Mouse (Mus musculus): ENCODE results near the gene Nr1d1.

Nr1d1 gene

DNA sequence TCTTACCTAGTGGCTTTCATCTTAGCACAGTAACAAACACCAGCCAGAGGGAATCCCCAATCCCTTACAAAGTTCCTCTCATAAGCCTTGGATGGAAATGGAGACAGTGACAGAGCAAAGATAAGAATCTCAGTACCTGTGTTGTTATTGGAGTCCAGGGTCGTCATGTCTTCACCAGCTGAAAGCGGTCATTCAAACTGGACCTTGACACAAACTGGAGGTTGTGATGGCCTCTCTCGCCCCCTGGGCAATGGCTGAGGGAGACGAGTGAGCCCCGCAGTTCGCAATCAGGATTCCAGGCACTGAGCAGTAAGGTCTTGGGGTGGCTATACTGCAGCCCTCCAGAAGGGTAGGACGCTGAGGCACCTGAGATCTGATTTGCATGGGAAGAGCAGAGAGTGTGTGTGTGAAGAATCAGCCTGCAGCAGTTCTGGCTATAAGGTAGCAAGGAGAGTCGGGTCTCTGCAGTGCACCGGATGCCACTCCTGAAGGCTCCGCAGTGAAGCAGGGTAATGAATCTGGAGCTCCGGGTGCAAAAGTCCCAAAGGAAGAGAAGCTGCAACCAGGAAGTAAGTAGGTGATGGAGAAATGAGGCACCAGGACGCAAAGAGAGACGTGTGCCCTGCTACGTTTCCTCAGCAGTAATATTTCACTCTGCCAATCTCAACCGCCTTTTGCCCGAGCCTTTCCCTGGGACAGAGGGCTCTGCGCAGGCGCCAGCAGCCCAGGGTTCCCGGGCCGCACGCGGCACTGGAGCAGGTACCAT is at the start of gene Nr1d1:
Nr1d1 (minus strand) TSS at position 752 of the 766 bp plus-strand sequence.
- in situ Hi-C loops (cut with MboI, MseI): no loop called here

DNA sequence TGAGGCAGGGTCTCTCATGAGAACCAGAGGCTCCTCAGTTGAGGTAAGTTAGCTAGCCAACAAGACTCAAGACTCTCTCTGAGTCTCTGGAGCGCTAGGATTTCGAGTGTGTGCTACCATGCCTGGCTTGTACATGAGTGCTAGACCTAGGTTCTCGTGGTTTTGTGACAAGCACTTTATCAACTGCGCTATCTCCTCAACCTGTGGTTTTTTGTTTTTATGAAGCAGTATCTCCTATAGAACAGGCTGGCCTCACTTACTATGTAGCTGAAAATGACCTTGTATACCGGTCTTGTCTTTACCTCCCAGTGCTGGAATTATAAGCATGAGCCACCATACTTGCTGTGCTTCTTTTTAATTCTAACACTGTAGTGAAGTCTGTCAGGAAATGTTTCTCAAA is 45.8 kb upstream of the Nr1d1 start:
- in situ Hi-C loops (cut with MboI, MseI): loop anchor here (25.0 kb wide), 1 partner anchor 609 kb away; the partner anchor contains the start of gene Cdk12

DNA sequence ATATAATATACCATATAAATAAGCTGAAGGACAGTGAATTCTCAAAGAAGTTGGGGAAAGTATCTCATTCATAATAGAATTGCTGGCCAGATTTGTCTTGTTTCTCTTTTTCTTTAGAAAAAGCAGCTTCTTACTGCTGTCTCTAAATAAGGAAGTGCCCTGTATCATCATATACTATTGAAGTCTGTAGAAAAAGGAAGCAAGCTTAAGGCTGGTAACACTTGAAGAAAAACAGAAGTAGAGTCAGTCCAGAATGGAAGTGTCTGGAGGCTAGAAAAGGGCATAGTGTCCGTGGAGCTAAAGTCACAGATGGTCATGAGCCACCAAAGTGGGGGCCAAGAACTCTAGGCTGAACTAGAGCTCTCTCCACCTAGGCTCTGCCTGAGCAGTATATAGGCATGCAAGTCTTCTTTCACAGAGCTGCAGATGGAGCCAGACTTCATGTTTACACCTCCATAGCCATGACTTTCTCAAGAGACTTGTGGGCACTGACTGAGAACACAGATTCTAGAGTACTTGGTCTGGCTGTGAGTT is 41.6 kb upstream of the Nr1d1 start:
- in situ Hi-C loops (cut with MboI, MseI): loop anchor here (25.0 kb wide), 1 partner anchor 604 kb away; the partner anchor contains the start of gene Cdk12

DNA sequence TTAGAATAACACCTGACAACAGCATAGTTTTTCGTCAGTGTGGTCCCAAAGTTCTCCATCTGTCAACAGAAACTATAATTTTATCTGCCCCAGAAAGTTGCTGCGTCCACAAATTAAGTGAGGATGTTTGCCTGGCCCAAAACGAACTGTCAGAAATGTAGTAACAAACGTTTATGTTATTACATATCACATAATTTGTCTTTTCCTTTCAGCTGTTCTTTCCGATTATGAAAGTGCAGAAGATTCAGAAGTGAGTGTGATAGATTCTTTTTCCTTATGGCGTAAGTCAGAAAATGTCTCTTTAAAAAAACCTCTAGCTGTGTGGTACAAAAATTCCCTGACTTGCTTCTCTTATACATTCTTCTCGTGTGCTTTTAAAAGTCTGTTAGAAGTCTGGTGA is 35.6 kb upstream of the Nr1d1 start:
- in situ Hi-C loops (cut with MboI, MseI): loop anchor here (5.0 to 25.0 kb wide), 2 partner anchors 192 to 598 kb away; partner anchors contain the start of gene Cdk12

DNA sequence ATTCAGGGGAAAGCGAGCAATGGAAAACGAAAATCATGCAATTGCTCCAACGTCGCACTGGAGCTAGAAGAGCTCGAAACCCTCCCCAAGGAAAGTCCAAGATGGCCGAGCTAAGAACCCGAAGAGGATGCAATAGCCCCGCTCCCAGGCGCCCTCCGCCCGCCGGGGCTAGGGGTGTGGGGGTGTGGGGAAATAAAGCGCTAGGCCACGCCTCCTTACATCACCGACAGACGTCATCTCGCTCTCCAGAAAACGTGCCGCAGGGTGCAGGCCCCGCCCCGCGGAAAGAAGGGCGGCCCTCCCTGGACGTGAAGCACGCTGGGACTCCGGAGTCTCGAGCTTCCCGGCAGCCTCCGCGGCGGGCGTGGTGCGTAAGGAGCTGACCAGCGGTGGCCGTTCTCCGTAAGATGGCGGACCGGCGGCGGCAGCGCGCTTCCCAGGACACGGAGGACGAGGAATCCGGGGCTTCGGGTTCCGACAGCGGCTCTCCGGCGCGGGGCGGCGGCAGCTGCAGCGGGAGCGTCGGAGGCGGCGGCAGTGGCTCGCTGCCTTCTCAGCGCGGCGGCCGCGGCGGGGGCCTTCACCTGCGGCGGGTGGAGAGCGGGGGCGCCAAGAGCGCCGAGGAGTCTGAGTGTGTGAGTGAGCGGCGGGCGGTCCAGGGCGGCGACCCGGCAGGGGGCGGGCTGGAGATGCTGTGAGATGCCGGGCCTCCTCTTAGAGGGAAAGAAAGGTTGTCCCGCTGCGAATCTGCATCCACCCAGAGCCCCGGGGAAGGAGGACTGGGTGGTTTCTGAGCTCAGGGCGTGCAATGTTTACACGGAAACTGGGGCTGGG is 34.5 kb upstream of the Nr1d1 start:
- in situ Hi-C loops (cut with MboI, MseI): loop anchor here (5.0 to 25.0 kb wide), 2 partner anchors 193 to 597 kb away; partner anchors contain the start of gene Cdk12

DNA sequence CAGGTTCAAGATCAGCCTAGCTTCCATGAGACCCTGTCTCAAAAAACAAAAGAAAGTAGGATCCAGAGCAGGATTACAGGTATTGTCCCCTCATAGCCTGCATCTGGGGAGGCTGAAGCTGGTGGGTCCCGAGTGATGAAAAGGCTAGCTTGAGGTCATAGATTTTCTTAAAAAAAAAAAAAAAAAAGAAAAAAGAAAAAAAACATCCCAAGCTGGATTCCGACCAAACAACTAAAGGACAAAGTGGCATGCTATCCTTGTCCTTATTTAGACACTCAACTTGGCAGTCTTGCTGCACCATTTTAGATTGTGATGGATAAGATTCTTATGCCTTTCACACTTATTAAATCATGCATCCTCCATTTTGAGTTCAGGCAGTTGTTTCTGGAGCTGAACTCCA is 33.3 kb upstream of the Nr1d1 start:
- in situ Hi-C loops (cut with MboI, MseI): loop anchor here (25.0 kb wide), 1 partner anchor 596 kb away; the partner anchor contains the start of gene Cdk12

DNA sequence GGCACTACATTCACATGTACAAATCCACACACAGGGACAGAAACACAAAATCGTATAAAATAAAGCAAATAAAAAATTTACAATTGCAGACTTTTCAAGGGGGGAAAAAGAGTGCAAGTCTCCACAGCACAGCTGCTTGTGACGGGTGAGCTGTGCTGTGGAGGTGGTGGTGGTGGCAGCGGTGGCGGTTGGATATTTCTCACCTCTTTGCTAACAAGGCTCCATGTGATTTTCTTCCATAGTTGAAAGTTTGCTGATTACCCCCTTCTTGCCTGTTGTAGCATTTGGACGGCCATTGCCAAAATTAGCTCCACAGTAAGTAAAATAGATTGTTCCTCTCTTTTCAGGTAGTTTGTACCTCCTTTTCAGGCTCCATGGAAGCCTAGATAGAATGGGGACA is 29.5 kb upstream of the Nr1d1 start, which contains the start of gene Casc3:
Casc3 (plus strand) TSS at position 301 of the 400 bp plus-strand sequence.
- in situ Hi-C loops (cut with MboI, MseI): loop anchor here (25.0 kb wide), 1 partner anchor 592 kb away; the partner anchor contains the start of gene Cdk12

DNA sequence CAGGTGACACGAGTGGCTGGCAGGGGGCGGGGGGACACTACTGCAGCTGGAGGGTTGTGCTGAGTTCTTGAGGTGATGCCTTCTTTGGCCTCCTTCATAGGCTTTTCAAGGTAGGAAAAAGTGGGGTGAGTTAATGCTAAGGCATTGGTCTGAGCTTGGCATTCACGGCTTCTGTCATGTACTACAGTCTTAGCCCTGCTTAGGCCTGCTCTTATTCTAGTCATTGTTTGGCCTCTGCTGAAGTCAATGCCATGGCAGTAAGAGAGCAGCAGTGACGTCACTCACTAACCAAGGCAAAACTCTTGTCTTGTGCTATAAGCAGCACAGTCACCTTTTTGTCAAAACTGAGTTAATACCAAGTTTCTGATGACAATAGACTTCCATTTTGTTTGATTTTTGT is 22.8 kb upstream of the Nr1d1 start:
- in situ Hi-C loops (cut with MboI, MseI): loop anchor here (10.0 kb wide), 1 partner anchor 953 kb away; the partner anchor contains the start of gene B230217C12Rik

DNA sequence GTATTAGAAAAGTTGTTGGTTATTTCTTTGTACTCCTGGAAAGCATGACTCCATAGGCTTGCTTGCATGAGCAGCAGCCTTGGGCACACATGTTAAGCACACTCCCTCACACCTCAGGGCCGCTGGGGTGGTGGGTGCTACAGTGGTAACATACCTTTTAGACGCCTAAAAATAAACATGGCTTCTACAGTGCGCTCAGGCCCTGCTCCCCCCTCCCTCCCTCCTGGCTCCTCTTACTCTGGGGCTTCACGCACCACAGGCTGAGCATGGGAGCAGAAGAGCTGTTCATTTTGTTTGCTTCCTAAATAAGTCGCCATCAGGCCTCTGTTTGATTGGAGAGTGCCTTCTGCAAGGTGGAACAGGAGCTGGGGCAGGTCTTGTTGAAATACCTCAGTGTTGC is 22.2 kb upstream of the Nr1d1 start:
- in situ Hi-C loops (cut with MboI, MseI): loop anchor here (10.0 kb wide), 1 partner anchor 953 kb away; the partner anchor contains the start of gene B230217C12Rik

DNA sequence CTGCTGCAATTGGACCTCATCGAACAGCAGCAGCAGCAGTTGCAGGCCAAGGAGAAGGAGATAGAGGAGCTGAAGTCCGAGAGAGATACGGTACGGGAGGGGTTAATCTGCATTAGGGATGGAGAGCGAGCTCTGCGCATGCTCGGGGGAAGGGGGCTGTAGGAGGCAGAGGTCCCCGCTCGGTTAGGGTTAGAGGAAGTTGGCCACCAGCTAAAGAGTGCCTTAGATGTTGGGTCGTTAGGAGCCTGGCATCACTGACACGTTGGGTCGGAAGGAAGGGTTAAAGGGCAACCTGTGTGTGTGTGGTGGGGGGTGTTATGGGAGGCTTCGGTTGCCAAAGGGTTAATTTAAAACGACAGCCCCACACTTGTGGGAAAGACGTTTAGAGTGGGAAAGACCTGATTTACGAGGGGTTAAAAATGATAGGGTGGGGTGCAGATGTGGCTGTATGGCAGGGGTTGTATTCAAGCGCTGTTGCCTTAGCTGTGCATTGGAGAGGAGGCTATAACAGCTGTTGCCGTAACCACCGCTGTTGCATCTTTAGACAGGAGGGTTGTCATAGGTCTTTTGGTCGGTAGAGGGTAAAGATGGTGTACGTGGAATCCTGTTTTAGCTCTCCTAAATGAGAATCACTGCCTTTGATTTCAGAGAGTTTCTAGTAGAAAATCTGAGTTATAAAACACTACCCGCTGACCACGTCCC is 21.5 kb upstream of the Nr1d1 start:
- in situ Hi-C loops (cut with MboI, MseI): loop anchor here (10.0 kb wide), 1 partner anchor 952 kb away; the partner anchor contains the start of gene B230217C12Rik

DNA sequence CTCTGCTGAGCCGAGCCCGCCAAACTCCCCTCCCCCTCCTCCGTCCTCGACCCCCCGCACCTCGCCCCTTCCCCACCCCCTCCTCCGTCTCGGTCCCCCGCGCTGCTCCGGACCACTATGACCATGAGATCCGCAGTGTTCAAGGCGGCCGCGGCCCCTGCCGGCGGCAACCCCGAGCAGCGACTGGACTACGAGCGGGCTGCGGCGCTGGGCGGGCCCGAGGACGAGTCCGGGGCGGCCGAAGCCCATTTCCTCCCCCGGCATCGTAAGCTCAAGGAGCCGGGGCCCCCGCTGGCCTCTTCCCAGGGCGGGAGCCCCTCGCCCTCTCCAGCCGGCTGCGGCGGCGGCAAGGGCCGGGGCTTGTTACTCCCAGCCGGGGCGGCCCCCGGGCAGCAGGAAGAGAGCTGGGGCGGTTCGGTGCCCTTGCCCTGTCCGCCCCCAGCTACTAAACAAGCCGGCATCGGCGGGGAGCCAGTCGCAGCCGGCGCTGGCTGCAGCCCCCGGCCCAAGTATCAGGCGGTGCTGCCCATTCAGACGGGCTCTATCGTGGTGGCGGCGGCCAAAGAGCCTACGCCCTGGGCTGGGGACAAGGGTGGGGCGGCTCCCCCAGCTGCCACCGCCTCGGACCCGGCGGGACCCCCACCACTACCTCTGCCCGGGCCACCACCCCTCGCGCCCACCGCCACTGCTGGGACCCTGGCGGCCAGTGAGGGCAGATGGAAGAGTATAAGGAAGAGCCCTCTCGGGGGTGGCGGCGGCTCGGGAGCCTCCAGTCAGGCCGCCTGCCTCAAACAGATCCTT is 20.8 kb upstream of the Nr1d1 start:
- in situ Hi-C loops (cut with MboI, MseI): loop anchor here (10.0 kb wide), 1 partner anchor 951 kb away; the partner anchor contains the start of gene B230217C12Rik

DNA sequence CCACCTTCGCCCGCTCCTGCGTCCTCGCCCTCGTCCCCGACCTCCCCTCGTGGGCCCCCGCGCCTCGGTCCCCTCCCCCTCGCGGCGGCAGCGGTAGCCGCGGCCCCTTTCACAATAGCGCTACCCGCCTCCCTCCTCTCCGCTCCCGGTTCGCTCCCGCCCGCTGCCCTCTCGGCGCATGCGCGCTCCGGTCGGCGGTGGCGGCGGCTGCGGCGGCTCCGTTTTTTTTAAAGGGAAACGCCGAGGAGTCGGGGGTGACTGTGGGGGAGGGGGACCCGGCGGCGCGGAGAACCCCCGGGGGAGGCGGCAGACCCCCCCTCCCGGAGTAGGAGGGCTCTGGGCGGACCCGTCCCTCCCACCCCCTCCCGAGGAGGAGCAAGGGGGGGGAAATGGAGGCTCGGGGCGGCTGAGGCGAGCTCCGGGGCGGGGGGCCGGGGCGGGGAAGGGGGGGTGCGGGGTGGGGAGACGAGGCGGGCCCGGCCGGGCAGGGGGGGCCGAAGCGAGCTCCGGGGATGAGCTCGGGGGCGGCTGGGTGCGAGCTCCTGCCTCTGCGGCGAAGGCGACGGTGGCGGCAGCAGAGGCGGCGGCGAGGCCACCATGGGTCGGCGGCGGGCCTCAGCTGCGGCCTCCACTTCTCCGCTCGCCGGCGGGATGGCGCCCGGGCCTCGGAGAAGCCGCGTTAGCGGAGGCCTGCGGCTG is 20.0 kb upstream of the Nr1d1 start, which contains the start of gene Msl1:
Msl1 (plus strand) TSS at position 502 of the 699 bp plus-strand sequence.
- in situ Hi-C loops (cut with MboI, MseI): loop anchor here (10.0 kb wide), 1 partner anchor 950 kb away; the partner anchor contains the start of gene B230217C12Rik

DNA sequence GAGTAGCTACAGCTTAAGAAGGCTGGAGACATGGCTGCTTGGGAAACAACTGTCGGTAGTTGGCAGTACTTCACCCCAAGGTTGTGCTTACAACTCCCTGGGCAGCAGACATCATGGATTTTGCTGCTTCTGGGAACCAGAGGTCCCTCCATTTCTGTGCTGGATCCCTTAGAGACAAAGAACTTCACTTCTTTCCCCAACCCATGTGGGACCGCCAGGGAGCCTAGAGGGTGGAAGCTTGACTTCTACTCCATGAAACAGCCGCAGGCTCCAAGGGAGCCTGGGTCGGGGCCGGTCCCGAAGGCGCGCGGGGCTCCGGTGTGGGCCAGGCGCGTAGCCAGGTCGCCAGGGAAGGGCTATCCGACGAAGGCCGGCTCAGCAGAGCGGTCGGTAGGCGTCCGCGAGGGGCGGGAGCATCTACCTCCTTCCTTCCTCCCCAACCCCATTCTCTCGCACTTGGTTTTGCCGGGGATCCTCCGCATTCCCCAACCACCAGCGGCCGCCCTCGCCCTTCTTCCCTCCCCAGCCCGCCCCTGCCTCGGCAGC is 19.4 kb upstream of the Nr1d1 start:
- in situ Hi-C loops (cut with MboI, MseI): loop anchor here (10.0 kb wide), 1 partner anchor 950 kb away; the partner anchor contains the start of gene B230217C12Rik

DNA sequence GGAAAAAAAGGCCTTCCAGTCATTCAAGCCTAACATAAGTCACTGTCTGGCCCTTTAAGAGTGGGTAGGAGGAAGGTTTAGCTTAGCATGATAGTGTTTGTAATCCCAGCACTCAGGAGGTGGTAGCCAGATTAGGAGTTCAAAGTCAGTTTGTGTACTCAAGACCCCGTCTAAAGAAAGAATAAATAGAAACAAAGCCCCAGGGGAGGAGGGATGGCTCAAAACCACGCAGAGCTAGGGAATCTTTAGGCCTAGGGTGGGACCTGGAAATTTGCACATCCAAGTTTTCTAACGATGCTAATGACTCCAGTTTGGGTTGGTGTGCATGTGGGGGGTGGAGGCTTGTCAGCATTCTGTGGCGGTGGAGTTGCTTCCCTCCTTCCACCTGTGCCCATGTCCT is 16.9 kb upstream of the Nr1d1 start:
- in situ Hi-C loops (cut with MboI, MseI): loop anchor here (10.0 kb wide), 1 partner anchor 947 kb away; the partner anchor contains the start of gene B230217C12Rik

DNA sequence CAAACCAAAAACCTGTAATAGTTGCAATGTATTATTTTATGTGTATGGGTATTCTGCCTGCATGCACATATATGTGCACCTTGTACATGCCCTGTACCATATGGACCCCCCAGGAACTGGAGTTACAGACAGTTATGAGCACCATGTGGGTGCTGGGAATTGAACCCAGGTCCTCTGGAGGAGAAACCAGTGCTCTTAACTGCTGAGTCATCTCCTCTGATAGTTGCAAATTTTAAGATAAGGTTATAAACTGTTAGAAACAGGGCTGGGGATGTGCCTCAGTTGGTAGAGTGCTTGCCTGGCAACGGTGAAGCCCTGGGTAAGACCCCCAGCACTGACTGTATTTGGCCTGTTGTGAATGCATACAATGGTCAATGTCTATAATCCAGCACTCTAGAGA is 16.3 kb upstream of the Nr1d1 start:
- in situ Hi-C loops (cut with MboI, MseI): loop anchor here (10.0 kb wide), 1 partner anchor 947 kb away; the partner anchor contains the start of gene B230217C12Rik

DNA sequence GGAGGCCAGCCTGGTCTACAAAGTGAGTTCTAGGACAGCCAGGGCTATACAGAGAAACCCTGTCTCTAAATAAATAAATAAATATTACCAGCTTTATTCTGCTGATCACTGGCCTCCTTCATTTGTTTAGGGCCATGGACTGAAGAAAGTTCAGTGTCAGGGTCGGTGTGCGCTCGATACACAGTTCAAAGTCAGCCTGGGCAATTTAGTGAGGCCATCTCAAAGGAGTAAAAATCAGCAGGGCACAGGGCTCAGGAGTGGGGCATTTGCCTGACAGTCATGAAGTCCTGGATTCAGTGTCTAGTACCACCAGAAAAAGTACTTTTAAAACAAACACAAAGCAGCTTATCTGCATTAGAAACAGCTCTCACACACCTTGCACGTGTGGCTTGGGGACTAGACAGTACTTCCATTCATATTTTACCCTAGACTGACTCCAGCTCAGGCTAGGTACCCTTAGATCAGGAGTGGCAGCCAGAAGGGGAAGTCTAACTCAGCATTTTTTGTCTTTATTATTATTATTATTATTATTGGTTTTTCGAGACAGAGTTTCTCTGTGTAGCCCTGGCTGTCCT is 15.6 kb upstream of the Nr1d1 start:
- in situ Hi-C loops (cut with MboI, MseI): loop anchor here (10.0 kb wide), 1 partner anchor 946 kb away; the partner anchor contains the start of gene B230217C12Rik

DNA sequence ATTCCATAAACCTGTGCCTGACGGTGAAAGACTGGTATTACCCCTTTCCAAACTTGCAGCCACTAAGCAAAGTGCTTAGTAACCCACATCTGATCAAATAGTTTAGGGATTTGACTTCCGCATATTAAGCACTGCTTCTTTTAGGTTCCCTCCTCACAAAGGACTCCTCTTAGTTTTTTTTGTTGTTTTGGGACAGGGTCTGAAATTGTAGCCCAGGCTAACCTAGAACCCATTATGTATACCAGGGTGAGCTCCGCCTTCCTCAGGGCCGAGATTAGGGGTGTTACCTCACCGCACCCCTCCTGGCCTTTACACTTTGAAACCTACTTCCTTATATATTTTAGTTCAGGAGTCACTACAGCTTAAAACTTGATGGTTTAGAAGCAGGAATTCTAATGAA is 14.7 kb upstream of the Nr1d1 start:
- in situ Hi-C loops (cut with MboI, MseI): loop anchor here (5.0 to 10.0 kb wide), 2 partner anchors 73 to 945 kb away; partner anchors contain the start of gene B230217C12Rik

DNA sequence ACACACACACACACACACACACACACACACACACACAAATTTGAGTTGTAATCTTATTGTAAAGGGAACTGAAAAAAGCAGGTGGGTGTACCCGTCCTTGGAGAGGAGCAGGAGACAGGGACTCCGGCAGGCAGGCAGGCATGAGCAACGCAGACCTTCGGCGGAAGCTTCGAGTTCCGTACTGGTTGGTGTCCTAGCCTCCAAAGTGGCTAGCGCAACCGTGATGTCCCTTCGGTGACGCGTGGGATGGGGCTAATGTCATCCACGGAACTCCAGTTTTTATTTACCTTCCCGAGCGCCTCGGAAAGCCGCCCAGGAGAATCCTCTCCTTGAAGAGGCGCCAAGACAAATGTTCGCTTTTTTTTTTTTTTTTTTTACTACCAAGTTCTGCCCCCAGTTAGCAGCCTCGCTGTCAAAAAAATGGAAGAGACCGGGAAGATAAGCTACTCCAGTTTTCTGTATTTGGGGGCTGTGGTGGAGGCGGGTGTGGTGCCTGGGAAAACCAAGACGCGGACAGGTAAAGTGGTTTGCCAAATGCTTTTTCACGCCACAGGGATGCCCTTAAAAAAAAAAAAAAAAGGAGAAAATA is 14.2 kb upstream of the Nr1d1 start:
- in situ Hi-C loops (cut with MboI, MseI): loop anchor here (5.0 kb wide), 1 partner anchor 72 kb away; no protein-coding TSS in a partner anchor

Measured in regulatory T cell (primary cell).